Mouse (Mus musculus) cortical plate, adult 2 months (tissue): ENCODE measurements around the gene Fars2. TPM values are rescaled to one million over a fixed set of nuclear protein-coding genes. Genes with fewer than 3 reads are reported as not detected.

Experiments
- H3K27ac ChIP-seq: fragments of 200-500 bp; 2 replicates; pipeline ENCODE4 v1.5.1; 2012; ENCODE audit warnings: low read length, control low read depth, inconsistent platforms; ENCODE audit not compliant: insufficient read depth
- H3K4me1 ChIP-seq: fragments of 200-500 bp; 2 replicates; pipeline ENCODE4 v1.6.1; 2011; ENCODE audit warnings: low read length; ENCODE audit not compliant: control insufficient read depth, insufficient read depth
- H3K4me3 ChIP-seq: fragments of 200-500 bp; 2 replicates; pipeline ENCODE4 v1.5.1; 2011; ENCODE audit warnings: mild to moderate bottlenecking, low read length, control low read depth; ENCODE audit not compliant: insufficient read depth
- CTCF ChIP-seq: fragments of 200-500 bp; IDR thresholded peaks from 2 replicates; pipeline ENCODE4 v1.5.1; 2011; ENCODE audit warnings: mild to moderate bottlenecking, control low read depth, low read length; ENCODE audit not compliant: insufficient read depth; ENCODE audit errors: extremely low read depth
- POLR2A ChIP-seq: fragments of 200-500 bp; IDR thresholded peaks from 2 replicates; pipeline ENCODE4 v1.6.1; 2011; ENCODE audit warnings: mild to moderate bottlenecking, low read length, control low read depth; ENCODE audit not compliant: insufficient read depth; ENCODE audit errors: extremely low read depth
- polyA plus RNA-seq: library from polyadenylated mRNA; depleted of rRNA; stranded (reverse); fragments of >200 nt; gene quantifications from 2 replicates; pipeline ENCODE4 v1.2.3, GENCODE M21; 2012; rRNA removed

Fars2 gene
- polyA plus RNA-seq, 1 experiment, result 33.1 TPM

- TF ChIP-seq POLR2A, result no peak; the same call in 1 of the 2 replicates
- TF ChIP-seq CTCF, result no peak
- Histone ChIP-seq H3K4me3 (peak within 1 kb of the TSS; percentile 55), H3K4me1 (no peaks in the 10 kb centered on the region), H3K27ac (peak within 1 kb of the TSS; percentile 99)
Measured at GRCm38 (mm10) chr13:36734731-36735571, 617.7 kb downstream of the Fars2 start, which contains the start of gene Nrn1. TSS of gene Nrn1 (minus strand) at chr13:36735131.

DNA sequence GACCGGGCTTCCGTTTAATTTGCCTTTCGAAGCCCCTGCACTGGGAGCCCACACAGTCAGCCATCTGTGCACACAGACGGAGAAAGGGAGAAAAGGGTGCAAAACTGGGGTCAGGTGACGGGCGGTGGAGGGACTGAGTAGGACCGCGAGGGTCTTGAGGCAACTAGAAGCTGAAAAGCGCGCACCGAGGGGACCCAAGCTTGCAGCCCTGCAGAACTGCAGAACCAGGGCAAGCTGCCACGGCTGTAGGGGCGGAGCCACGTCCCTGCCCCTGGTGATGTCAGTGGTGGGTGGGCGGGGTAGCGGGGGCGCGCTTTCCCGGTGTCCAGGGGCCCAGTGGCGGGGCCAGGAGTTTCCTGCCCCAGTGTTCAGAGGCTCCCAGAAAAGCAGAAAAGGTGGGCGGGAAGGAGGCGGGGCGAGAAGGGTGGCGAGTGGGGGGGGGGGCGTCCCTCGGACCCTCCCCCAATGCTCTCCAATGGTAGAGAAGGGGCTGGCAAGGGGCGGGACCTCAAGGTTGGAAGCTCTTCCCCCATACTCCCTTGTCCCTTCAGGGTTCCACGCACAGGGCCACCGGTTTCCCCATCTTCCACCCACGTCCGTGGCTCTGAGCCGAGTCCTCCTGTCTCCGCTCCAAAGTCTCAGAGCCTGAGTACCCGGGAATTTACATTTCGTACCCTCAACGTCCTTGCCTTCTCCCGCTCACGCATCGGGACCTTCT, 618.8 kb downstream of the Fars2 start:
- H3K4me3 ChIP-seq, result peak overlapping the region; percentile 55
- peak overlapping the region; percentile 99 for H3K27ac ChIP-seq
- no peaks in the 10 kb centered on the region for H3K4me1 ChIP-seq

GRCm38 (mm10) chr13:36736619-36736996, 619.4 kb downstream of the Fars2 start:
- Histone ChIP-seq H3K4me3 (peak overlapping the region; percentile 55; the same call in 1 of the 2 replicates), H3K4me1 (no peaks in the 10 kb centered on the region), H3K27ac (no peak overlapping the region; the same call in 1 of the 2 replicates)
- TF ChIP-seq POLR2A (no peak), CTCF (no peak)

More for the DNA sequence above, 618.8 kb downstream of the Fars2 start:
- TF ChIP-seq CTCF, result no peak
- peak; percentile 57; the same call in 1 of the 2 replicates for TF ChIP-seq POLR2A

GRCm38 (mm10) chr13:36750056-36750455, 632.8 kb downstream of the Fars2 start:
- no peak overlapping the region for H3K27ac ChIP-seq
- no peak overlapping the region for H3K4me3 ChIP-seq
- TF ChIP-seq POLR2A, result no peak
- TF ChIP-seq CTCF, result no peak
- no peaks in the 10 kb centered on the region for H3K4me1 ChIP-seq

GRCm38 (mm10) chr13:36751861-36752260, 634.6 kb downstream of the Fars2 start:
- TF ChIP-seq CTCF (no peak), POLR2A (no peak)
- Histone ChIP-seq H3K4me3 (no peak overlapping the region), H3K4me1 (no peaks in the 10 kb centered on the region), H3K27ac (no peak overlapping the region)

DNA sequence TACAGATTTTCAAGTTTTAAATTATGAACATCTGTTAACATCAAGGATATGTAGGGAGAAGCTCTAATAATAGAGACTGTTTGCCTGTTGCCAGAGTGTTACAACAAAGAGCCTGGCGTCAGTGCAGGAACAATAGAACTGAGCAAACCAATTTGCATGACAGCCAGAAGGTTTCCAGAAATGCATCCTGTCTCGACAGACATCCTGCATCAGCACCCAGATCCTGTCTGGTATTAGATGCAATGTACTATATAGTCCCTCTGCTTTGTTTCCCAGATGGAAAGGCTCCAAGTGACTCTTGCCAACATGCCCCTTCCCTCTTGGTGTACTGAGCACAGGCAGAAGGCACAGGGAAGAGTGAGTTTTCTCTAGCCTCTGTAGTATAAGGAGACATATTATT, 649.6 kb downstream of the Fars2 start:
- Histone ChIP-seq H3K27ac (no peak overlapping the region), H3K4me1 (no peaks in the 10 kb centered on the region), H3K4me3 (no peak overlapping the region)
- no peak for TF ChIP-seq POLR2A
- no peak for TF ChIP-seq CTCF

Other genes starting within 250 kb of the Fars2 start
- gene Rpp40, start 211.1 kb upstream of the Fars2 start, polyA plus RNA-seq, result 3.2 and 4.0 TPM in 2 replicates
- gene Ppp1r3g, start 158.6 kb upstream of the Fars2 start, polyA plus RNA-seq, result 11.9 and 12.0 TPM in 2 replicates
- gene Lyrm4, start 114 bp downstream of the Fars2 start, polyA plus RNA-seq, result 19.6 TPM in 2 replicates